Mouse (Mus musculus) CH12.LX (cell line): Measurements from ENCODE around the gene Gpr157. TPM values are rescaled to one million over a fixed set of nuclear protein-coding genes. Genes with fewer than 3 reads are reported as not detected.

Source experiments
- DNase-seq: peaks from one replicate; pipeline ENCODE4 v3.0.0-alpha.2; 2013; ENCODE audit errors: extremely low read depth
- H3K27ac ChIP-seq: 2 replicates; pipeline ENCODE4 v1.5.1; 2012; ENCODE audit warnings: low read depth, mild to moderate bottlenecking, control low read depth, moderate library complexity; ENCODE audit not compliant: insufficient read depth
- H3K27me3 ChIP-seq: replicated peaks from 2 replicates; pipeline ENCODE3; 2012; ENCODE audit warnings: inconsistent platforms
- H3K36me3 ChIP-seq, 2 experiments: replicated peaks in 1 of 2; 2 replicates each; pipeline versions ENCODE3 to v1.6.1; 2012; ENCODE audit warnings: inconsistent platforms in 1 of 2, low read length in 1 of 2, mild to moderate bottlenecking in 1 of 2, mixed read lengths in 1 of 2, moderate library complexity in 1 of 2; ENCODE audit not compliant: control insufficient read depth in 1 of 2, insufficient read depth in 1 of 2
- H3K4me1 ChIP-seq, 2 experiments: 2 replicates each; pipeline ENCODE4 v1.6.1; 2012; ENCODE audit warnings: inconsistent platforms in 1 of 2, moderate library complexity in 1 of 2; ENCODE audit not compliant: insufficient read depth in 2 of 2, control insufficient read depth in 1 of 2
- H3K4me2 ChIP-seq: 2 replicates; pipeline ENCODE4 v1.6.1; 2012; ENCODE audit warnings: low read depth, mild to moderate bottlenecking, control low read depth; ENCODE audit not compliant: poor library complexity, insufficient read depth, severe bottlenecking
- H3K4me3 ChIP-seq, 3 experiments: fragments of 150-350 bp in 1 of 3; sonication (generic) in 1 of 3; replicated peaks in 1 of 3; 2 replicates each; pipeline versions ENCODE3 to v1.5.1; 2011 to 2012; ENCODE audit warnings: low read depth in 2 of 3, low read length in 2 of 3, mild to moderate bottlenecking in 2 of 3, moderate library complexity in 2 of 3, control low read depth in 1 of 3, improper control_type of control experiment in 1 of 3, inconsistent platforms in 1 of 3, mixed read lengths in 1 of 3; ENCODE audit not compliant: poor library complexity in 1 of 3
- H3K79me2 ChIP-seq: replicated peaks from 2 replicates; pipeline ENCODE4 v1.6.1; 2012; ENCODE audit warnings: mild to moderate bottlenecking, moderate library complexity; ENCODE audit not compliant: control insufficient read depth, poor library complexity, insufficient read depth, severe bottlenecking; ENCODE audit errors: extremely low read depth
- H3K9ac ChIP-seq: 2 replicates; pipeline ENCODE4 v1.6.1; 2012; ENCODE audit warnings: low read depth, mild to moderate bottlenecking, control low read depth, moderate library complexity; ENCODE audit not compliant: insufficient read depth
- H3K9me3 ChIP-seq: replicated peaks from 2 replicates; pipeline ENCODE3; 2012; ENCODE audit warnings: low read length, inconsistent platforms, mixed read lengths
- BHLHE40 ChIP-seq: IDR thresholded peaks from 2 replicates; pipeline ENCODE4 v1.6.1; 2011; ENCODE audit warnings: mild to moderate bottlenecking, low read depth, low read length, improper control_type of control experiment
- CHD2 ChIP-seq: IDR thresholded peaks from 2 replicates; pipeline ENCODE4 v1.6.1; 2011; ENCODE audit warnings: low read length, improper control_type of control experiment
- E2F4 ChIP-seq: IDR thresholded peaks from 2 replicates; pipeline ENCODE4 v1.6.1; 2011; ENCODE audit warnings: low read depth, low read length, improper control_type of control experiment; ENCODE audit not compliant: insufficient replicate concordance
- ELF1 ChIP-seq: IDR thresholded peaks from 2 replicates; pipeline ENCODE4 v1.6.1; 2014; ENCODE audit warnings: low read depth, mild to moderate bottlenecking, inconsistent platforms, low read length, improper control_type of control experiment
- EP300 ChIP-seq: IDR thresholded peaks from 2 replicates; pipeline ENCODE4 v1.6.1; 2011; ENCODE audit warnings: low read length, improper control_type of control experiment
- ETS1 ChIP-seq: conservative IDR thresholded peaks from 2 replicates; pipeline ENCODE4 v1.6.1; 2012; ENCODE audit warnings: low read depth, mild to moderate bottlenecking, inconsistent platforms, low read length, improper control_type of control experiment, moderate library complexity
- GABPA ChIP-seq: IDR thresholded peaks from 2 replicates; pipeline ENCODE4 v1.6.1; 2012; ENCODE audit warnings: low read depth, low read length, improper control_type of control experiment, inconsistent platforms; ENCODE audit not compliant: insufficient replicate concordance
- HCFC1 ChIP-seq: IDR thresholded peaks from 2 replicates; pipeline ENCODE4 v1.6.1; 2012; ENCODE audit warnings: low read depth, mild to moderate bottlenecking, inconsistent platforms, low read length, improper control_type of control experiment
- IRF4 ChIP-seq: IDR thresholded peaks from 2 replicates; pipeline ENCODE4 v1.6.1; 2014; ENCODE audit warnings: low read depth, mild to moderate bottlenecking, inconsistent platforms, low read length, improper control_type of control experiment
- JUN ChIP-seq: IDR thresholded peaks from 2 replicates; pipeline ENCODE4 v1.6.1; 2011; ENCODE audit warnings: low read depth, mild to moderate bottlenecking, low read length, improper control_type of control experiment, moderate library complexity; ENCODE audit not compliant: insufficient read depth
- JUND ChIP-seq: conservative IDR thresholded peaks from 2 replicates; pipeline ENCODE4 v1.6.1; 2011; ENCODE audit warnings: low read depth, low read length, improper control_type of control experiment
- KAT2A ChIP-seq: IDR thresholded peaks from 2 replicates; pipeline ENCODE4 v1.6.1; 2012; ENCODE audit warnings: low read length, improper control_type of control experiment, inconsistent platforms; ENCODE audit not compliant: insufficient replicate concordance
- MAFK ChIP-seq: IDR thresholded peaks from 2 replicates; pipeline ENCODE4 v1.6.1; 2011; ENCODE audit warnings: low read length, improper control_type of control experiment; ENCODE audit not compliant: insufficient replicate concordance
- MAX ChIP-seq: IDR thresholded peaks from 2 replicates; pipeline ENCODE4 v1.6.1; 2011; ENCODE audit warnings: low read length, improper control_type of control experiment
- MAZ ChIP-seq: IDR thresholded peaks from 2 replicates; pipeline ENCODE4 v1.6.1; 2012; ENCODE audit warnings: low read depth, mild to moderate bottlenecking, inconsistent platforms, low read length, improper control_type of control experiment, moderate library complexity
- MEF2A ChIP-seq: IDR thresholded peaks from 2 replicates; pipeline ENCODE4 v1.6.1; 2014; ENCODE audit warnings: low read depth, mild to moderate bottlenecking, inconsistent platforms, low read length, improper control_type of control experiment, borderline replicate concordance
- MXI1 ChIP-seq: IDR thresholded peaks from 2 replicates; pipeline ENCODE4 v1.6.1; 2011; ENCODE audit warnings: mild to moderate bottlenecking, low read depth, low read length, improper control_type of control experiment
- MYC ChIP-seq: IDR thresholded peaks from 2 replicates; pipeline ENCODE4 v1.6.1; 2011; ENCODE audit warnings: low read depth, mild to moderate bottlenecking, improper control_type of control experiment, low read length
- NELFE ChIP-seq: IDR thresholded peaks from 2 replicates; pipeline ENCODE4 v1.6.1; 2011; ENCODE audit warnings: low read depth, low read length, improper control_type of control experiment
- NRF1 ChIP-seq: IDR thresholded peaks from 2 replicates; pipeline ENCODE4 v1.6.1; 2014; ENCODE audit warnings: low read depth, mild to moderate bottlenecking, inconsistent platforms, low read length, improper control_type of control experiment, moderate library complexity
- PAX5 ChIP-seq: IDR thresholded peaks from 2 replicates; pipeline ENCODE4 v1.6.1; 2012; ENCODE audit warnings: low read length, inconsistent platforms, mixed read lengths
- POLR2AphosphoS2 ChIP-seq: IDR thresholded peaks from 2 replicates; pipeline ENCODE4 v1.6.1; 2011; ENCODE audit warnings: low read depth, low read length, improper control_type of control experiment
- RAD21 ChIP-seq: IDR thresholded peaks from 2 replicates; pipeline ENCODE4 v1.6.1; 2011; ENCODE audit warnings: low read depth, mild to moderate bottlenecking, low read length, improper control_type of control experiment, moderate library complexity
- RCOR1 ChIP-seq: conservative IDR thresholded peaks from 2 replicates; pipeline ENCODE4 v1.6.1; 2012; ENCODE audit warnings: low read depth, mild to moderate bottlenecking, inconsistent platforms, low read length, improper control_type of control experiment
- SIN3A ChIP-seq: IDR thresholded peaks from 2 replicates; pipeline ENCODE4 v1.6.1; 2012; ENCODE audit warnings: low read length, improper control_type of control experiment, inconsistent platforms
- SMC3 ChIP-seq: IDR thresholded peaks from 2 replicates; pipeline ENCODE4 v1.6.1; 2011; ENCODE audit warnings: low read depth, low read length, improper control_type of control experiment
- TCF12 ChIP-seq: IDR thresholded peaks from 2 replicates; pipeline ENCODE4 v1.6.1; 2014; ENCODE audit warnings: low read depth, mild to moderate bottlenecking, inconsistent platforms, low read length, improper control_type of control experiment
- UBTF ChIP-seq: IDR thresholded peaks from 2 replicates; pipeline ENCODE4 v1.6.1; 2012; ENCODE audit warnings: low read depth, mild to moderate bottlenecking, inconsistent platforms, low read length, improper control_type of control experiment, moderate library complexity
- USF1 ChIP-seq: IDR thresholded peaks from 2 replicates; pipeline ENCODE4 v1.6.1; 2014; ENCODE audit warnings: low read depth, mild to moderate bottlenecking, inconsistent platforms, low read length, improper control_type of control experiment
- USF2 ChIP-seq: conservative IDR thresholded peaks from 2 replicates; pipeline ENCODE4 v1.6.1; 2011; ENCODE audit warnings: low read depth, low read length, improper control_type of control experiment
- ZC3H11A ChIP-seq: IDR thresholded peaks from 2 replicates; pipeline ENCODE4 v1.6.1; 2012; ENCODE audit warnings: low read depth, mild to moderate bottlenecking, inconsistent platforms, low read length, improper control_type of control experiment
- ZKSCAN1 ChIP-seq: IDR thresholded peaks from 2 replicates; pipeline ENCODE4 v1.6.1; 2012; ENCODE audit warnings: low read depth, inconsistent platforms, low read length, improper control_type of control experiment, borderline replicate concordance
- ZMIZ1 ChIP-seq: IDR thresholded peaks from 2 replicates; pipeline ENCODE4 v1.6.1; 2012; ENCODE audit warnings: low read depth, mild to moderate bottlenecking, inconsistent platforms, low read length, improper control_type of control experiment
- ZNF384 ChIP-seq: IDR thresholded peaks from 2 replicates; pipeline ENCODE4 v1.6.1; 2012; ENCODE audit warnings: low read depth, low read length, improper control_type of control experiment, inconsistent platforms
- dilution Hi-C: fragments of 300-500 bp; cut with MboI; formaldehyde crosslinking; loops from 2 replicates; pipeline ENCODE4 v1.14.3; 2020; ENCODE audit warnings: low sequenced_read_pairs; ENCODE audit not compliant: extremely low pct_unique_long_range_greater_than_20kb, extremely low pct_ligation_motif_present
- in situ Hi-C: fragments of 300-500 bp; cut with MboI; formaldehyde crosslinking; loops from 3 replicates; pipeline ENCODE4 v1.14.3; 2019; ENCODE audit warnings: low sequenced_read_pairs, low pct_ligation_motif_present, low pct_unique_long_range_greater_than_20kb, mixed read lengths
- polyA plus RNA-seq: library from polyadenylated mRNA; unstranded; fragments of >175 nt; gene quantifications from 2 replicates; pipeline ENCODE4 v1.2.1, GENCODE M21; 2012; ENCODE audit warnings: low read depth; ENCODE audit not compliant: insufficient read length
- total RNA-seq, 2 experiments: library from RNA; depleted of rRNA; stranded (reverse); fragments of 300-350 nt in 1 of 2; fragments of >200 nt in 1 of 2; gene quantifications; 2 replicates each; pipeline ENCODE4 v1.2.3; 2012 to 2014

Gene Gpr157
- total and polyA plus RNA-seq, 3 experiments = 2.6 to 3.5 (median 2.8) TPM

DNA sequence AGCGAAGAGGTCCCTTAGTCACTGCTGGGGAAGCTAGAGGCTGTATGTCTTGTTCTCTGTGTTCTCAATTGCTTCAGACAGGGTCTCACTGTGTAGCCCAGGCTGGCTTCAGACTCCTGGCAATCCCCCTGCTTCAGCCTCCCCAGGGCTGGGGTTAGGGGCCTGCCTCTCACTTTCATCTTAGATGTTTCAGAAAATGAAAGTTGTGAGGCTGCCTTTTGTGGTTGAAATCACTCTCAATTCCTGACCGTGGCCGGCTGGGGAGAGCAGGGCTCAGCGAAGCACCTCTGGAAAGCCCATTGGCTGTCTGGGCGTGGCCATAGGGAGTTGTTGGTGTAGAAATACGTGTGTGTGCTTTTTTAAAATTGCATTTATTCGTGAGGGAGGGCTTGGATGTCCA, 9.1 kb downstream of the Gpr157 start (continued):
- TF ChIP-seq USF2 = no peak
- peak; percentile 86 for TF ChIP-seq MAFK
- peak; percentile 37; the same call in 1 of the 2 replicates for TF ChIP-seq ELF1
- peak; percentile 96 for TF ChIP-seq IRF4
- TF ChIP-seq HCFC1 = peak; percentile 34; the same call in 1 of the 2 replicates
- no peak; the same call in 1 of the 2 replicates for TF ChIP-seq JUND
- TF ChIP-seq ZNF384 = 0 out of 2 replicates have a peak, but pooled peaks have one; percentile 31
- peak; percentile 84 for TF ChIP-seq TCF12
- peak; percentile 83 for TF ChIP-seq MEF2A
- TF ChIP-seq JUN = no peak
- TF ChIP-seq E2F4 = no peak
- no peak for TF ChIP-seq USF1
- TF ChIP-seq ZC3H11A = no peak
- TF ChIP-seq UBTF = no peak
- TF ChIP-seq CHD2 = peak; percentile 45; the same call in 1 of the 2 replicates
- TF ChIP-seq RCOR1 = peak; percentile 94
- no peak for TF ChIP-seq GABPA
- no peak for TF ChIP-seq POLR2AphosphoS2
- TF ChIP-seq MAZ = peak; percentile 90

DNA sequence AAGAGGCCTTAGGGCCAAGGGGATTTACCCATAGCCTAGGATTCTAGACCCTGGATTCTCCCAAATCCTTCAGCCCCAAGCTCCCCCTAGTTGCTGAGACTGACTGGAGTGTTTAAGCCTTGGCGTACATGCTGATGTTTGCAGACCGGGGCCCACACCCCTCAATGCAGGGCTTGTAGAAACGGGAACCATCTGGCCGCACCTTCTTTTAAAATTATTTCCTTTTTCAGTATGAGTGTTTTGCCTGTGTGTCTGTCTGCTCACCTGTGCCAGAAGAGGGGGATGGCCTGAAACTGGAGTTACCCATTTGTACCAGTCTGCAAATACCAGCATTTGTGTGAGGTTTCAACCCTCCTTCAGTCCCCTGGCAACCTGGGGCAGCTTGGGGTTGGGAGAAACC, 10.7 kb downstream of the Gpr157 start:
- H3K36me3 ChIP-seq = peaks cover 3 to 53% of the 10 kb centered on the region in 2 experiments
- H3K4me2 ChIP-seq = peak overlapping the region; percentile 8; the same call in 1 of the 2 replicates
- peaks cover 1% of the 10 kb centered on the region for H3K27me3 ChIP-seq
- H3K4me1 ChIP-seq = peaks cover 27 to 65% of the 10 kb centered on the region in 2 experiments
- H3K9ac ChIP-seq = no peak overlapping the region
- H3K79me2 ChIP-seq = no peaks in the 10 kb centered on the region
- H3K9me3 ChIP-seq = peaks cover 4% of the 10 kb centered on the region
- DNase-seq = peak; percentile 73
- dilution Hi-C loops = no loop called here
- H3K27ac ChIP-seq = no peak overlapping the region
- in situ Hi-C loops = loop anchor here (10.0 kb wide), 1 partner anchor 63 kb away; no protein-coding TSS in a partner anchor
- no peak overlapping the region for H3K4me3 ChIP-seq
- TF ChIP-seq ELF1 (no peak), JUN (peak; percentile 72), ETS1 (peak; percentile 89), UBTF (no peak), TCF12 (peak; percentile 97), SIN3A (peak; percentile 71), POLR2AphosphoS2 (no peak), NRF1 (no peak), EP300 (peak; percentile 93), KAT2A (no peak), USF1 (no peak), MXI1 (no peak; the same call in 1 of the 2 replicates), IRF4 (peak; percentile 96), RAD21 (no peak; the same call in 1 of the 2 replicates), MAFK (peak; percentile 80), GABPA (no peak), MYC (peak; percentile 57; the same call in 1 of the 2 replicates), JUND (peak; percentile 89), ZNF384 (no peak), MAX (peak; percentile 58), ZC3H11A (no peak), NELFE (no peak), BHLHE40 (peak; percentile 85), PAX5 (no peak), HCFC1 (no peak), ZKSCAN1 (no peak), ZMIZ1 (no peak), CHD2 (peak; percentile 75), SMC3 (no peak; the same call in none of the 2 replicates), MEF2A (peak; percentile 88; the same call in 1 of the 2 replicates)
